Mouse (Mus musculus) mesoderm, embryonic 11.5 days (tissue): Measurements from ENCODE around the gene Xirp1.
A peak's percentile ranks its signal among the peaks of the same experiment; 100 is the strongest.
"Not testable (repeated sequence)": the region's sequence is repeated elsewhere in the genome, so short reads cannot be mapped to it uniquely, and the experiment has no call there.

Experiments
- DNase-seq: peaks from one replicate; pipeline ENCODE4 v3.0.0-alpha.2; 2012; ENCODE audit warnings: low read depth, low spot score

The Xirp1 gene

DNA sequence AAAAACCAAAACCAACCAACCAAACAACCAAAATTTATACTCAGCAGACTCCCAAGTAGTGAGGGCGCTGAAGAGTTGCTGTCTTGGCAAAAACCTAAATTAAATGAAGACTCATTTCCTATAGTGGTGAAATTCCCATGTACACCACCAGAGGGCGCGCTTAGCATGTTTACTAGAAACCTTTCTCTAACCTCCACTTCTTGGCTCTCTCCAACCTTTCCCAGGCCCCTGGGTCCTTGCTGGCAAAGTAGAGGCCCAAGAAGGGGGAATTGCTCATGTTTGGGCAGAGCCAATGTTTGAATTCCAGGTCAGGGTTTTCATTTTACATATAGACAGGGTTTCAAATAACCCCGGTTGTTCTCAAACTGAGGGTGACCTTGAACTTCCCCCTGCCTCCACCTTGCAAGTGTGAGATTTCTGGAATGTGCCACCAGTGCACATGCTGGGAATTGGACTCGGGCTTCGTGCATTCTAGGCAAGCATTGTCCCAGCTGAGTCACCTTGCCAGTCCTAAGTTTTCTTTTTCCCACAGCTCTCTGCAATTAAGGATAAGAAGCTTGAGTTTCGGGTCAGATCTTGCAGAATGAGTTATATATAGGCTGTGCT is 3.0 kb downstream of the Xirp1 start:
- peak; percentile 76 for DNase-seq

DNA sequence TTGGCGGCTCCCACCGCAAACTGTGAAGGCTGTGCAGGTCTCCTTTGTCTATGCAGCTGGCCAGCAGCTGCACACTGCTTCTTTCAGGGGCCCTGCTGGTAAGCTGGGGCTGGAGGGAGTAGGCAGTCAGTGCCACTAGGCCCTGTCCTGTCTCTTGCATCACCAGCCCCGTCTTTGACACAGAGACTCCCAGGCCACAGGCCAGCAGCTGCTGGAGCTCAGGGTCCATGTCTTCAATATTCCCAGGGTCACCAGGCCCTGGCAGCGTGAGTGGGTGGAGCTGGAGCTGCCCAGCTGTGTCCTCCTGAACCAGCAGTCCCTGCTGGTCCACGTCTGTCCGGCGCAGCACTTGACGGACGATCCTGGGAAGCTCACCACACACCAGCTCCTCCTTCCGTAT is 6.4 kb downstream of the Xirp1 start:
- no peak for DNase-seq

DNA sequence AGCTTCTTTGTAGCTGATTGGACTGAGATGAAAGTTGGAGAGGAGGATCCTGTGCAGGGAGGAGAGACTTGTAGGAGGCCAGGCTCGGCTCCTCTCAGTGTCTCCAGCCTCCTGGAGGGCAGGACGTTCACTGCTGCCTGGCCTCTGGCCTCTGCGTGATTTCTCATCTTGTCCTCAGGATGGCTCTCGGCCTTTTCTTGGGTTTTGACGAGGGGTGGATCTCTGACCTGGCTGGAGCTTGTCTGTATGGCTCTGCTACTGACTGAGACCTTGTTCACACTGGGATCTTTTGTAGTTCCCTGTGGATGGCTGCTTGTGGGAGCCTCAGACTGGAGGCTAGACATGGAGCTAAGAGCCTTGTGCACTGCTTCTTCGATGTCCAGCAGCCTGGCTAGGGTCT is 8.6 kb downstream of the Xirp1 start:
- no peak for DNase-seq

DNA sequence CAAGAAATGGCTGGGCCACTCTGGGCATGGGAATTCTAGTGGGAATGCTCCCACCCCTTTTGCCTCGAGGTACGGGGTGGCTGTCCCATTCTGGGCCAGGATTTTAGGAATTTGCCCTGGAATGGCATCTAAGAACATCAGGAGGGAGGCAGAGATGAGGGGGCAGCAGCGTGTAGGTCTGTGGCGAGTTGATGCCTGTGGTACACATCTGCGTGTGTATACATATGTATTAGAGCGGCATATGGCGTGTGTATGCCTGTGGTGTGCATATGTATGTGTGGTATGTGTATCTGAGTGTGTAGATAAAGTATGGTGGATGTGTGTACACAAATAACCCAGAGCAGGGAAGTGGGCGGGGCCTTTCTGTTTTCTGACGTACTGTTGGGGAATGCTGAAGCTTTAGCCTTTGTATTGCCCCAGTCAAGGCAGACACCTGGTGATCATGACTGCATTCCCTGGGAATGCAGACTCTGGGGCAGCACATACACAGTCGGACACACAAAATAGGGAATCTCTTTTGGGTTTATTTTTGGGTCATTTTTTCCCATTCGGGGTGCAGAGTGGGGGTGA is 10.1 kb downstream of the Xirp1 start:
- no peak for DNase-seq

DNA sequence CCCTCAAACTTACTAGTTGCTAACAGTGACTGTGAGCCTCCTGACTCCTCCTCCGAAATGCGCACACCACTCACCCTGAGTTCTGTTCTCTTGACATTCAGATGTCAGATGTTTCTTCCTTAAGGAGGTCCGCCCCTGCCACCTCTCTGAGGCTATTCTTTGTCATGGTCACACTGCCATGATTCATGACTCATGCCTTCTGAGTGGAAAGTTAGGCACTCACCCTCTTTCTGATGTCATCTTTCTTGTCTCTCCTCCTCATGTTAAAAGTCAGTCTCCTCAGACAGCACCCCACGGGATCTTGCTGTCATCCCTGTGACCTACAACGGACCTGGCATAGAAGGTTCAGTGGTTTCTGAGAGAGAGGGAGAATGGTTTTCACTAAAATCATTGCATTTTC is 10.6 kb downstream of the Xirp1 start:
- no peak for DNase-seq

DNA sequence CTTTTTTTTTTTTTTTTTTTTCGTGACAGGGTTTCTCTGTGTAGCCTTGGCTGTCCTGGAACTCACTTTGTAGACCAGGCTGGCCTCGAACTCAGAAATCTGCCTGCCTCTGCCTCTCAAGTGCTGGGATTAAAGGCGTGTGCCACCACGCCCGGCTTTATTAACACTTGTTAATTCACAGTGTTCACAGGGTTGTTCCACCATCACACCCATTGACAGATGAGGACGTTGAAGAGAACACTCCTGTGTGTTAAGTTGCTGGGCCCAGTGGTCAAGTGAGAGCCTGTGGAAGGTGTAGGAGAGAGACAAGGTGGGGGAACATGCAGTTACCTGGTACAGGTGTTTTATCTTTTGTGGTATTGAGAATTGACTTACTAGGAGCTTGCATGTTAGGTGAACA is 11.2 kb downstream of the Xirp1 start:
- not testable (repeated sequence) for DNase-seq

DNA sequence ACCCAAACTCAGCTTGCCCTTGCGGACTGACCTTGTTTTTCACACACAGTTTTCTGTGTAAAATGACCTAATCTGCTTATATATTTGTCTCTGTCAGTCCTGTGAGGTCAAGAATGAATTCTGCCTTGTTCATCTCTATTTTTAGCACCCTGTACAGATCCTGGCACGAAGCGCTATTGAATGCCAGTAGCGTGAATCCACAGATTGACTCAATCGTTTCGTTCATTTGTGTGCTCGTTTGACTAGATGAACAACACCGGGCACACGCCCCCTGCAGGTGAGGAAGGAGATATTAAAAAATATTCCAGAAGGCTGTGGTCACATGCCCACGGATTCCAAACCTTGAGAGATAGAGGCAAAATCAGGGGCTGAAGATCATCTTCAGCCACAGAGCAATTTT is 11.9 kb downstream of the Xirp1 start:
- peak; percentile 78 for DNase-seq

DNA sequence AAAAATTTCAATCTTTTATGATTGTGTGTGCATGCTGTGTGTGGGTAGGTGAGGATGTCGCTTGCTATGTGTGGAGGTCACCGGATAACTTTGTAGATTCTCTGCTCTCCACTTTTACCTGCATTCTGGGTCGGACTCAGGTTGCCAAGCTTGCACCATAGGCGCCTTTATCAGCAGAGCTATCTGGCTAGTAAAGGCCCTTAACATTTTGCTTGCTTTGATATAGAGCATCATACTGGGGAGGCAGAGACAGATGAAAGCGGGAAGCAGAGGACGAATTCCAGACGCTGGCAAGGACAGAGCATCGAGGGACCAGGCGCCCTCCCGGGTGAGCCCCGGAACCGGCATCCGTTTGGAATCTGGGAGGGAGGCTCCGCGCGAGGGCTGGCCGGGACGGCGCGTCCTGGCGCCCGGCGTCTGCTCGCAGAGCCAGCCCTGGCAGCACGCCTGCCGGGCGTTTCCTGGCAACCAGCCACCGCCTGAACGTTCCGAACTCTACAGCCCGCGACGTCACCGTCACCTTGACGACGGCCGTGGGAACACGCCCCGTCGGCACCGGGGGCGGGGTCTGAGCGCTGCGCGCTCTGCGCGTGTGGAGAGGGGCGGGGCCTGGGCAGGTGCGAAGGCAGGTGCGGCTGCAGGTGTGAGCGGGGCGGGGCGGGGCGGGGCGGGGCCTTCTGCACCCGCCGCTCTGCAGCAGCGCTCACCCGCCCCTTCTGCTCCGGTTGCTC is 12.5 kb downstream of the Xirp1 start:
- peak; percentile 96 for DNase-seq

DNA sequence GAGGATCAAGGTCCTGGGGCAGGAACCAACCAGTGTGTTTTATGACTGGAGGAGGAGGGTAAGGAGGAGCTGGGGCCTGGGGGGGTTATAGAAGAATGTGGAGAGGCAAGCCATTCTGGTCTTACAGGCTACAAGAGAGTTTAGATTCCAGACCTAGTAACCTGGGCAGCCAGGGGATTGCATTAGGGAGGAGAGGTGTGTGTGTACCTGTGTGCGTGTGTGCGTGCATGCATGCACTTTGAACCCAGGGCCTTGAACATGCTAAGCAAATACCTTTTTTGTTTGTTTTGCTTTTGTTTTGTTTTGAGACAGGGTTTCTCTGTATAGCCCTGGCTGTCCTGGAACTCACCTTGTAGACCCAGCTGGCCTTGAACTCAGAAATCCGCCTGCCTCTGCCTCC is 13.5 kb downstream of the Xirp1 start:
- DNase-seq: no peak

DNA sequence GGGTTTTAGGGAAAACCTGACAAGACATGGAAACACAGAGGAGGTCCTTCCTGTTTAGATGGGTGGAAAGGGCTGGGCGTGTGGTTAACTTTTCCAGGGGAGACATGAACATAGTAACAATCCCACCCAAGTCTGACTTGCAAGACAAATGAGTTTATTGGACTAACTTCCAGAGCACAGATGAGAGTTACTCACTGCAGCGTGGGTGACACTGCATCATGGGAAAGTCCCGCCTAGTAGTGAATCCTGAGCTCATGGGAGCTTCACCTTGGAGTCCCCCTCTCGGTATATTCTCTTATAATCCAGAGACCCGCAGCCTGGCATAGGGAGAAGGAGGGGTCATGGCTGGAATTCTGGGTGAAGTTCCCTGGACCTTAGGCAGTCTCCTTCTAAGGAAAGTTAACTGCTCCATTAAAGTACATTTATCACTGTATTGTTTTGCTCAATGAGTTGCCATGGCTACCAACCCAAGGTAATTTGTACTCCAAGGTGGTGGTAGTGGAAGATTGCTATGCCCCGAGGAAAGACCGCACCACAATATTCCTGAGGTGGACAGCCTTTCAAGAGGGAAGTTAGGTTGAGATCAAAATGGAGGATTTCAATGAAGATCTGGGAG is 14.1 kb downstream of the Xirp1 start:
- no peak for DNase-seq

DNA sequence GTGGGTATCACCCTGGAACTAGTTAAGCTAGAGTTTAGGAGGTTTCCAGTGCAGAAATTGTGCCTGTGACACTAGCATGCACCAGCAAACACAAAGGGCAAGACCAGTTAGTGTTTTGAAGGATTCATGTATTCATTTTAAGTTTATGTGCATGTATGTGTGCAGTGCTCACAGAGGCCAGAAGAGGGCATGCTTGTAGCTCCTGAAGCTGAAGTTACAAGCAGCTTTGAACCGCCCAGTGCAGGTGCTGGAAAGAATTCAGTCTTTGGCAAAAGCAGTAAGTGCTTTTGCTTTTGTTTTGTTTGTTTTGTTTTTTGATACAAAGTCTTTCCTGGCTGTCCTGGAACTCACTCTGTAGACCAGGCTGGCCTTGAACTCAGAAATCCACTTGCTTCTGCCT is 15.6 kb downstream of the Xirp1 start:
- DNase-seq: no peak

DNA sequence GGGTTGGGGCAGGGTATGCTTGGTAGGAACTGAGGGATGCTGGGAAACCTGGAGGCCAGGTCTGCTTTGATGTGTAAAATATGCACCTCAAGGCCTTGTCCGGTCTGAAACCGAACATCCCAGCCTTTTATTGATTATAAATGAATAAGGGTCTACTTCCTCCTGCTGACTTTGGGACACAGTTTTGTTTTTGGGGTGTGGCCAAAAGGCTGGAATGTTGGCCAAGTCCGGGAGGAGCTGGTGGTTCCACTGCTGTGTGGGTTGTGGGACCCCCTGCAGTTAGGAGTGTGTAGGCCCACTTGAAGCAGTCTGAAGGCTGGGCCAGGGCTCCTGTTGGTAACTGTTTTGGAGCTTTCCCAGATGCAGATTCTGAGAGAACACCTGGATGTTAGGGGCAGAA is 17.5 kb downstream of the Xirp1 start:
- DNase-seq: no peak

DNA sequence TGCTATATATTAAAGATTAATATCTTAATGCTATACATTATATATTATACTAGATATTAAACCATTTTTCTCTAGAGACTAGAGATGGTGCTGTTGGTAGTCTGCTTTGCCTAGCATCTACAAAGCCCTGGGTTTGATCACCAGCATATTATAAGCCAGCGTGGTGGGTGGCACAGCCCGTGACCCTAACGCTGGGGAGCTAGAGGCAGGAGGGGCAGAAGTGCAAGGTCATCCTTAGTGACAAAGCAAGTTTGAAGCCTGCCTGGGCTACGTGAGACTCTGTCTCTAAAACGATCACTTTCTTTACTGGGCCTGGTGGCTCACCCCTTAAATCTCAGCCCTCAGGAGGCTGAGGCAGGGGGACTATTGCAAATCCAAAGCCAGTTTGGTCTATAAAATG is 20.5 kb downstream of the Xirp1 start:
- no peak for DNase-seq

DNA sequence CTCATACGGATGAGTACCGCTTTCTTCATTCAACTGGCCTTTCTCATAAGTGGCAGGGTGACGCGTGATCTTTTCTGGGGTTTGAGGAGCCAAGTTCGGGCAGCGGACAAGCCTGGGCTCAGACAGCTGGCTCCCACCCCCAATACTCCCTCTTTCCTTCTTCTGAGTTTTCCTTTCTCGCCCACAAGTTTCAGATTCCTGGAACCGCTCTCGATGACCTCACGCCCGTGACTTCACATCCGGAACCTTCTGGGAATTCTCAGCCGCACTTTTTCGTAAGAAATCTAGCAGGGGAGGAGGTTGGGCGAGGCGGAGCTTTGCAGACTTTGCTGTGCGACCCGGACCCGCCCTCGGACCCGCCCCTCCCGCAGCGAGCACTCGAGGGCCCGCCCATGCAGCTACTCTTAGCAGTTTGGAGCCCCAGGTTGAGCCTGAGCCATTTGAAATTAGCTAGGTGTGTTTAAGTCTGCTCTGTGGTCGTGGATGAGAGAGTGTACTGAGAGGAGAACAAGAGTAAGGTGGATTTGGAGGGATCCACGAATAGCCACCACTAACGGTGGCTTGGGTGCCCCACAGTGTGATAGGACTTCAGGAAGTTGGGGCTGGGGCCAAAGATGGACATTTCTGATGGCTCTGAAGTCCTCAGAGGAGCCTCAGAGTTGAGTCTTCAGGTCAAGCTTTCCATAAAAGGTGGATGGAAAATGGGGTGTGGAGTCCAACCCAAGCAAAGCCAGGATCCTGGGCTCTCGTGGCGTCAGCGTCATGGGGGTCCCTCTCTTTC is 21.3 kb downstream of the Xirp1 start:
- DNase-seq: peak; percentile 92

DNA sequence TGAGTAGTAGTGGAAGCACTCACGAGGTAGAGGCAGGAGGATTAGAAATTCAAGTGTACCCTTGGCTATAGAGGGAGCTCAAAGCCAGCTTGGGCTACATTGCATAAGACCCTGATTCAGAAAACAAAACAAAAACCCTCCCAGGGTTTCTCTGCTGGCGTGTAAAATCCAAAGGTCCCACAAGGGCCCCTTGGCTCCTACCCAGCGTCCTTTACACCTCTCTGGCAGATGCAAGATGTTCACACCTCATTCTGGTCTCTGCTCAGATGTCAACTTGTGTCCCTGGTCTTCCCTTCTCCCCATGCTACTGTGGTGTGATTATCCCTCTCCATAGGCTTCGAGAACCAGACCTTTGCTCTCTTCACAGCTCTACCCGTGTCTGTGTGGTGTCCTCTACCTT is 22.6 kb downstream of the Xirp1 start:
- no peak for DNase-seq

DNA sequence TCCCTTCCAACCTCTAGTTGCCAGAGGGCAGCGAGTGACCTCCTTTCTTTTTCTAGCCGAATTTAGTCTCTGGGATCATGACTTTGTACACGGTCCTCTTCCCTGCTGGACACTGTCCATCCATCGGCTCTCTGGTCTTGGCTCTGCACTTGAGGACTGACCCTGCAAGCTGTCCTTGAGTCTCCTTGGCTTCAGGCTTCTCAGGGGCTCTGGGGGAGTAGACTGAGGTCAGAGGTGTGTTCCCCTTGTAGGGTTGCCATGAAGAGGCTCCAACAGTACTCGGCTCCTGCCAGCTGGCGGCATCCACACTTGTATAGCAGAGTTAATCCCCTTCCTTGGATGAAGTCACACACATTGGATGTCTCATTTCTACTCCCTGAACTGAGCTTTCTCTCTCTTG is 23.8 kb downstream of the Xirp1 start:
- no peak for DNase-seq

DNA sequence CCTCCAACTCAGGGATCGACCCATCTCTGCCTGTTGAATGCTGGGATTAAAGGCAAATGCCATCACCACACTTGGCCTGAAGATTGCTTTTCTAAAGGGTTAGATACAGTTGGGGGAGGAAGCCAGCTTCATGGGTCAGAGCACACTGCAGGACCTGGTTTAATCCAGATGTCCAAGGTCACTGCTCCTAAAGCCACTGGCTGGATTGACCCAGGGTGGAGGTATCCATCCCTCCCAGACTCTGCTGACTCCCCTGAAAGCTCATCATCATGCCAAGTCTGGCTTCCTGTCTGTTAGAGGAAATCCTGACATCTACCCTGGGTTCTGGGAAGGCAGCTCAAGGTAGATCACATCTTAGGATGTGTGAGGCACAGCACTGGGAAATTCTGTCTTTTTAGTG is 24.6 kb downstream of the Xirp1 start:
- no peak for DNase-seq

DNA sequence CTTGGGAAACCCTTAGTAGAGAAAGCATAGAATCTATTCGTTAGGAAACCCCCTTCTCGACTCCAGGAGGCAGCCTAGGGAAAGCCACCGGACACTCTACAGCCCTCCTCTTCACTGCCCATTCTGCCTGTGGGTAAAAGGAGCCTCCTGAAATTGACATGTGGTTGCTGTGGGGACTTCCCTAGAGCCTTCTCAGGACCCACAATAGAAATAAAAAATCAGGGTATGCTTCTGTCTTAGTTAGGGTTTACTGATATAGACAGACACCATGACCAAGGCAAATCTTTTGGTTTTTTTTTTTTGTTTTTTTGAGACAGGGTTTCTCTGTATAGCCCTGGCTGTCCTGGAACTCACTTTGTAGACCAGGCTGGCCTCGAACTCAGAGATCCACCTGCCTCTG is 27.3 kb downstream of the Xirp1 start:
- DNase-seq: no peak

DNA sequence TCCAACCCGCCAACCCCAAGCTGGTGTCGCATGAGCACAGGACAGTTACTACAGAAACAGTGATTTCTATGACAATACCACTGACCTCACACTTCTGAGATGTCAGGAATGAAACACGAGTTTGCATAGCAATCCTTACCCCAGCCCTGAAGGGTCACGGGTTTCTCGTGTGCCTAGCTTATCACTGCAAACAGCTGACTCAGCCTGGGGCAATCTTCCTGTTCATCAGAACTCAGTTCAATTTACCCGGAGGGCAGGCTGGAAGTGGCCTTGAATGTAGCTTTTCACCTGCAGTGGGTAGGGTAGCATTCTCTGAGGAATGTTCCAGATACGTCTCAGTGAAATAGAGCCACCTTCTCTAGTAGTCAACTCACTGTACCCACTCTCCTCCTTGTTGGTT is 29.2 kb downstream of the Xirp1 start:
- DNase-seq: no peak

DNA sequence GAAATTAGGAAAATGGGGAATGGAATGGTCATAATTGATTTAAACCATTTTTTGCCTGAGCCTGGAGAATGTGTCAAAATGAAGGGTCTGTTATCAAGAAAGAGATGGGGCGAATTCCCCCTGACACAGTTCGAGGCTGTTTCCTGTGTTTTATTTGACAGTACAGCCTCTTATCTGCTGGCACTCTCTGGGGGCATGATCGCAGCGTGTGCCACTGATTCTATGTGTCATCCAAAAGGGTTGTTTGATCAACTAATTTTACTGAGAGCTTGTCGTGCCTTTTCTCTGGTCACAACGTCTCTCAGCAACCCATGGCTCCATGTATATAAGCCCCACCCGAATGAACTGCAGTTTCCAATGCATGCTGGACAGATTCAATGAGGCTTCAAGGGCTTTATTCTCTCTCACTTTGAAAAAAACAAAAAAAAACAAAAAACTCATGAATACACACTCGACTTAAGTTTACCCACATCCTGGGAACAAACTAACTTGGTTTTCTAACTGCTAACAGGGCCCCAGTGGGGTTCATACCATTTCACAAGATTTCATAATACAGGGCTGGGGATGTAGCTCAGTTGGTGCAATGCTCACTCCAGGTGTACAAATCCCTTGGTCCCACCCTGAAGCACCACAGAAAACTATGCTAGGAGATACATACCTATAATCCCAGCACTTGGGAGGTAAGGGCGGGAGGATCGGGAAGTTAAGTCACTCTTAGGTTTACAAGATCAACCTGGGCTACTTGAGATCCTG is 30.1 kb downstream of the Xirp1 start:
- no peak for DNase-seq

DNA sequence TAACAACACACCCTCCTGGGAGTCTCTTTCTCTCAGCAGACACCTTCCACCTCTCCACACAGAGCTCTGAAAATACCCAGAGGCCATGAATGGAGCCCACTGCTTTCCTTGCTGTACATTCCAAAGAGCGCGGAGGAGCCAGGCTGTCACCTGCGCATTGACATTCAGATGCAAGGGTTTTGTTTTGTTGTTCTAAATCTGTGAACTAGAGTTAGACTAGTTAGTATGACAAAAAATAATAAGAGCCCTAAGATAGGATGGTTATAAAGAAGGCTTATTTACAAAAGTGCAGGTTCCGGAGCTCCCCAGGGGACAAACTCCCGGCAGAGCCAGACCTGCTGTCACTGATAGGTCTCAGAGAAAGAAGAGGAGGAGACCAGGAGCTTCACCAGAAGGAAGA is 32.1 kb downstream of the Xirp1 start:
- no peak for DNase-seq
